Mouse (Mus musculus) bone marrow, adult 2 months (tissue): Measurements from ENCODE around the gene Myl7. TPM values are rescaled to one million over a fixed set of nuclear protein-coding genes. Genes with fewer than 3 reads are reported as not detected.

Source experiments
- H3K27ac ChIP-seq: fragments of 200-500 bp; 2 replicates; pipeline ENCODE4 v1.5.1; 2012; ENCODE audit warnings: low read depth, mild to moderate bottlenecking, control low read depth, inconsistent platforms, low read length; ENCODE audit not compliant: control insufficient read depth, poor library complexity, insufficient read depth
- H3K4me1 ChIP-seq: fragments of 200-500 bp; 2 replicates; pipeline ENCODE4 v1.6.1; 2011; ENCODE audit warnings: low read length; ENCODE audit not compliant: control insufficient read depth, insufficient read depth
- H3K4me3 ChIP-seq: fragments of 200-500 bp; replicated peaks from 2 replicates; pipeline ENCODE3; 2011; ENCODE audit warnings: mild to moderate bottlenecking, low read depth, low read length, control low read depth; ENCODE audit not compliant: control insufficient read depth
- CTCF ChIP-seq: fragments of 200-500 bp; IDR thresholded peaks from 2 replicates; pipeline ENCODE4 v1.5.1; 2011; ENCODE audit warnings: low read length, control low read depth; ENCODE audit not compliant: control insufficient read depth, insufficient read depth
- POLR2A ChIP-seq: fragments of 200-500 bp; IDR thresholded peaks from 2 replicates; pipeline ENCODE4 v1.6.1; 2011; ENCODE audit warnings: low read depth, mild to moderate bottlenecking, control low read depth, low read length, borderline replicate concordance; ENCODE audit not compliant: control insufficient read depth
- WGBS: fragments of 180-500 bp; shearing (Covaris S2); methylation state at CpG from one replicate; pipeline ENCODE4 v1.1.7; 2018; 5-methylcytosine and 5-hydroxymethylcytosine counted together
- polyA plus RNA-seq: library from polyadenylated mRNA; stranded (reverse); fragments of >200 nt; gene quantifications from 2 replicates; pipeline ENCODE4 v1.2.4, GENCODE M21; 2011; ENCODE audit warnings: low replicate concordance; ENCODE audit not compliant: missing spikeins, insufficient read depth, insufficient read length

Myl7 gene
- polyA plus RNA-seq, 1 experiment, result not detected

GRCm38 (mm10) chr11:5920323-5920960 is 21.9 kb upstream of the Myl7 start:
- H3K27ac ChIP-seq, result no peak overlapping the region
- TF ChIP-seq CTCF (no peak), POLR2A (no peak)

GRCm38 (mm10) chr11:5919606-5920005 is 21.0 kb upstream of the Myl7 start:
- WGBS, result 84% methylated on average over 4 of the region's 4 CpGs
- TF ChIP-seq POLR2A (no peak), CTCF (no peak)
- no peaks in the 10 kb centered on the region for H3K4me1 ChIP-seq
- no peak overlapping the region for H3K4me3 ChIP-seq
- H3K27ac ChIP-seq, result no peak overlapping the region

More at GRCm38 (mm10) chr11:5920323-5920960, 21.9 kb upstream of the Myl7 start:
- WGBS, result 32% methylated on average over 17 of the region's 17 CpGs
- no peaks in the 10 kb centered on the region for H3K4me1 ChIP-seq
- H3K4me3 ChIP-seq, result no peak overlapping the region

DNA sequence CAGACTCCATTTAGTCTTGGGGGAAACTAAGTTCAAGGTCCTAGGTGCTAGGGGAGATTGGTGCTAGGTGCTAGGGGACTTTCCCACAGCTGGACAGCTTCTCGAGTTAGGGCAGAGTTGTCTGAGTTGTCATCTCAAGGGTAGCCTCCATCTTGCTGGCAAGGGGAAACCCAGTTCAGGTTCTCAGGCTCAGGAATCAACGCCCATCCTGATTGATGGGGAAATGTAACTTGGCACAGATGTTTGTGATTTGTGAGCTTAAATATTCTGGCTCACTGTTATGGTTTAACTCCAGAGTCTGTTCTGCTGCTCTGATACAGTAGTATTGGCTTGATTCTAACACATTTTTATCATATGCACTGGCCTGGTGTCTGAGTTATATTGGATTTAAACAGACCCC is 19.5 kb upstream of the Myl7 start:
- H3K27ac ChIP-seq, result no peak overlapping the region
- 69% methylated on average over 2 of the region's 2 CpGs for WGBS
- H3K4me3 ChIP-seq, result no peak overlapping the region
- no peak for TF ChIP-seq POLR2A
- TF ChIP-seq CTCF, result no peak
- no peaks in the 10 kb centered on the region for H3K4me1 ChIP-seq

- Histone ChIP-seq H3K4me3 (no peak overlapping the region), H3K4me1 (no peaks in the 10 kb centered on the region), H3K27ac (no peak overlapping the region)
- TF ChIP-seq POLR2A (no peak), CTCF (no peak)
- WGBS, result 83% methylated on average over 8 of the region's 8 CpGs
These were observed 17.6 kb upstream of the Myl7 start for GRCm38 (mm10) chr11:5916178-5916548.

- H3K4me1 ChIP-seq, result no peaks in the 10 kb centered on the region
- no peak overlapping the region for H3K27ac ChIP-seq
- TF ChIP-seq POLR2A, result no peak
- no peak for TF ChIP-seq CTCF
- no peak overlapping the region for H3K4me3 ChIP-seq
- WGBS, result 49% methylated on average over 5 of the region's 5 CpGs
These were observed 17.0 kb upstream of the Myl7 start for GRCm38 (mm10) chr11:5915429-5916177.

GRCm38 (mm10) chr11:5914940-5915339 is 16.4 kb upstream of the Myl7 start:
- Histone ChIP-seq H3K27ac (no peak overlapping the region), H3K4me3 (no peak overlapping the region), H3K4me1 (no peaks in the 10 kb centered on the region)
- TF ChIP-seq POLR2A (no peak), CTCF (no peak)
- WGBS, result 41% methylated on average over 5 of the region's 5 CpGs

DNA sequence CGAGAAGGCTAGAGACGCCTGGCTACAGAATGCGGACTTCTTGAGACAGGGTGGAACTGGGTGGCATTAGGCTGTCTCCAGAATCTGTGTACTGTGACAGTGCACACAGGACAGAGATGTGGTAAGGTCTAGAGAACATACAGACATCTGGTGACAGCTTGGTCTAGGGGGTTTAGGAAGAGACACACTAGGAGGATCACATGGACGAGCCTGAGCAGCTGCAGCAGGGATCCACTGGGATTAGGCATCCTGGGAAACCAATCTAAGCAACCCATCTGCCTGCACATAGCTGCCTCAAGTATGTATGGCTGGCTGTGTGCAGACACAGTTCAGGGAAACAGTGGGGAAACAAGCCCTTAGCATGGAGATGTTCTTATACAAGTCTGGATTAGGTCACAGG is 15.4 kb upstream of the Myl7 start:
- 61% methylated on average over 4 of the region's 4 CpGs for WGBS
- TF ChIP-seq CTCF (no peak), POLR2A (no peak)
- no peaks in the 10 kb centered on the region for H3K4me1 ChIP-seq
- no peak overlapping the region for H3K4me3 ChIP-seq
- H3K27ac ChIP-seq, result no peak overlapping the region

GRCm38 (mm10) chr11:5913256-5913655 is 14.7 kb upstream of the Myl7 start:
- Histone ChIP-seq H3K4me1 (no peaks in the 10 kb centered on the region), H3K4me3 (no peak overlapping the region), H3K27ac (no peak overlapping the region)
- TF ChIP-seq POLR2A, result no peak
- TF ChIP-seq CTCF, result no peak
- 68% methylated on average over 8 of the region's 8 CpGs for WGBS
